Mouse (Mus musculus): ENCODE measurements around the gene Apobec4. TPM values are rescaled to one million over a fixed set of nuclear protein-coding genes. Genes with fewer than 3 reads are reported as not detected.
"Not testable (repeated sequence)": the region's sequence is repeated elsewhere in the genome, so short reads cannot be mapped to it uniquely, and the experiment has no call there.

Apobec4 gene
- polyA plus RNA-seq, 1 experiment = not detected

GRCm38 (mm10) chr1:152761791-152762190 is 11.4 kb downstream of the Apobec4 start:
- no peak overlapping the region for H3K27ac ChIP-seq (ENCODE audit: insufficient read depth, low read length)
- TF ChIP-seq POLR2A (IDR thresholded peaks at IDR 0.05; ENCODE audit: low read depth, low read length) (no peak), CTCF (IDR thresholded peaks at IDR 0.05; ENCODE audit: borderline replicate concordance, insufficient read depth, low read length) (no peak)

DNA sequence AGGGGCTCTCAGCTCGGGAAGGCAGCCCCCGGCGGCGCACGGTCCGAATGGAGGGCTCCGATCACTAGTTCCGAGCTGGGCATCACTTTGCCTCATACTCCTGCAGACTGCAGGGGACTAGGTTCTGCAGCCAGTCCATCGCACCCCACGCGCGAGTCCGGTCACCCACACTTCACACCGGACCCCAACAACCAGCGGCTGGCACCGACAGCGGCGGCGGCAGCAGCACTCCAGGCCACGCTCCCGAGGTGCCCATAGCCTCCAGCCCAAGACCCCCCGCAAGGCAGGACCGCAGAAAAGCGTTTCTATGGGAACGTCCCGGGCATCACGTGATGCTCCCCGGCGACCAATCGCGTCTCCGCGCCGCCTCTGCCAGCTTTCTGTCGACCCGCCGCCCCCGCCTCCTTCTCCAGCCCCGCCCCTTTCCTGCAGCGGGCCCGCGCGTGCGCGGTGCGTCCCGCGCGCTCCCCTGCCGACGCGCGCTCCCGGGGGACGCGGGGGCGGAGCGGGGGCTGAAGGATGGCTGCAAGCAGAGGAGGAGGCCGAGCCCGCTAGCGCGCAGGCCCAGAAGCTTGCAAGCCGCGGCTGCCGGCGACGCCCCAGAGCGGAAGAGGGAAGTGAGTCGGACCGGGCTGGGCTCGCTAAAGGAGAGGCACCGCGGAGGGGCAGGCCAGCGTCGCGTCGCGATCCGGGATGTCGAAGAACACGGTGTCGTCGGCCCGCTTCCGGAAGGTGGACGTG is 15.9 kb downstream of the Apobec4 start, which contains the start of the genes Rgl1 and Arpc5:
TSS of gene Rgl1 (minus strand) at position 320 of the 741 bp plus-strand sequence.
TSS of gene Arpc5 (plus strand) at position 511 of the 741 bp plus-strand sequence.
- TF ChIP-seq CTCF (IDR thresholded peaks at IDR 0.05; ENCODE audit: borderline replicate concordance, insufficient read depth, low read length) = no peak
- peak; percentile 98 for TF ChIP-seq POLR2A (IDR thresholded peaks at IDR 0.05; ENCODE audit: low read depth, low read length)
- H3K27ac ChIP-seq (ENCODE audit: insufficient read depth, low read length) = peak within 1 kb of the TSS; percentile 57
- peak within 1 kb of the TSS; percentile 90 for H3K4me3 ChIP-seq (ENCODE audit: insufficient read depth, low read length)
- H3K4me1 ChIP-seq (ENCODE audit: control insufficient read depth, insufficient read depth, low read length) = peaks cover 7% of the 10 kb centered on the region

More at GRCm38 (mm10) chr1:152761791-152762190, 11.4 kb downstream of the Apobec4 start:
- H3K4me3 ChIP-seq (ENCODE audit: insufficient read depth, low read length) = no peak overlapping the region
- H3K4me1 ChIP-seq (ENCODE audit: control insufficient read depth, insufficient read depth, low read length) = peaks cover 4% of the 10 kb centered on the region; the same call in 1 of the 2 replicates

GRCm38 (mm10) chr1:152766804-152767748 is 16.7 kb downstream of the Apobec4 start:
- Histone ChIP-seq H3K4me1 (ENCODE audit: control insufficient read depth, insufficient read depth, low read length) (peaks cover 7% of the 10 kb centered on the region), H3K27ac (ENCODE audit: insufficient read depth, low read length) (peak overlapping the region; percentile 57), H3K4me3 (ENCODE audit: insufficient read depth, low read length) (peak overlapping the region; percentile 90)
- TF ChIP-seq CTCF (IDR thresholded peaks at IDR 0.05; ENCODE audit: borderline replicate concordance, insufficient read depth, low read length) (no peak), POLR2A (IDR thresholded peaks at IDR 0.05; ENCODE audit: low read depth, low read length) (no peak)

DNA sequence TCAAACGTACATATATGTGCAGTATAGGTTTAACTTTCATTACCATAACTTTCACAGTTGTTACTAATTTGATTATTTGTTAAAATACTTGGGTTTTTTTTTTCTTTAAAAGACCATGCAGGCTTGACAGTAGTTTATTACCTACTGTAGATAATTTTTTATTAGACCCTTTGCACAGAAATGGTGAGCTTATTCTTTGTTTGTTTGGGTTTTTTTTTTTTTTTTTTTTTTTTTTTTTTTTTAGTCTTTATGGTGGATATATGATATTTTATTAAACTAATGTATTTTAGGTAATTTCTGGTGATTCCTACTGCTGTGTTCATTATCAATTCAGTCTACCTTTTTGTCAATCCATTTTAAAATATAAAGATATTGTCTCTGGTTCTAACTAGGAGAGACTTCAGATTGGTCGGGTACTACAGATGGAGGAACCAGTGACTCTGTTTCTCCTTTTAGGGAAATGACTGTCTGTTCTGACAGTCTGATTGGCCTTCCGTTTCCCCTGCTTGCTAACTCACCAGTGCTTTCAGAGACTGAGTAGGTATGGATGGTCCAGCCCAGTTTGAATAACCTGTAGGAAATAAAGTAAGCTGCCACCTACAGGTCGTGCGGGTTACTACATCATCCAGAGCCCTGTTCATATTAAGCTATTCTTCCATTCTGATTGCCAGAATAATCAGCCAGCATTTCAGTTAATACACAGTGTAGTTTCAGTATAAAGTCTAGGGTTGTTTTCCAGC is 17.6 kb downstream of the Apobec4 start:
- peak; percentile 58 for TF ChIP-seq POLR2A (IDR thresholded peaks at IDR 0.05; ENCODE audit: low read depth, low read length)
- no peak for TF ChIP-seq CTCF (IDR thresholded peaks at IDR 0.05; ENCODE audit: borderline replicate concordance, insufficient read depth, low read length)
- H3K4me3 ChIP-seq (ENCODE audit: insufficient read depth, low read length) = 0 out of 2 replicates have a peak overlapping the region, but pooled peaks have one; percentile 9
- peaks cover 7% of the 10 kb centered on the region for H3K4me1 ChIP-seq (ENCODE audit: control insufficient read depth, insufficient read depth, low read length)

DNA sequence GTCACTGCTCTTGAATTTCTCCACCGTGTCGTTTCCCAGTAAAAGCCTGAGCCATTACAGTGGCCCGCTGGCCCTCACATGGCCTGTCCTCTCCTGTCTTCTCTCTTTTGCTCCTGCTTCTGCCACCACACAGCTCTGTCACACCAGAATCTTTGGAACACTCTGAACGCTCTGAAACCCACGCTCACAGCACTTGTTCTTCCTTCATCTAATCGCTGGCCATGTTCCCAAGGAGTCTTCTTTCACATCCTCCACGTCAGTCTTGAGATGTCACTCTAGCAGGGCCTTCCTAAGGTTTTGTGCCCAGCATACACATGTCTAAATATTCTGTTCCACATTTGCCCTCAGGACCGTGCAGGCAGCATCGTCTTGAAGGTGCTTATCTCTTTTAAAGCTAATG is 20.7 kb downstream of the Apobec4 start:
- Histone ChIP-seq H3K4me3 (ENCODE audit: insufficient read depth, low read length) (no peak overlapping the region), H3K27ac (ENCODE audit: insufficient read depth, low read length) (no peak overlapping the region), H3K4me1 (ENCODE audit: control insufficient read depth, insufficient read depth, low read length) (peaks cover 5% of the 10 kb centered on the region)
- TF ChIP-seq POLR2A (IDR thresholded peaks at IDR 0.05; ENCODE audit: low read depth, low read length) (peak; percentile 13; the same call in 1 of the 2 replicates), CTCF (IDR thresholded peaks at IDR 0.05; ENCODE audit: borderline replicate concordance, insufficient read depth, low read length) (no peak)

More for the DNA sequence above, 17.6 kb downstream of the Apobec4 start:
- H3K27ac ChIP-seq (ENCODE audit: insufficient read depth, low read length) = no peak overlapping the region

DNA sequence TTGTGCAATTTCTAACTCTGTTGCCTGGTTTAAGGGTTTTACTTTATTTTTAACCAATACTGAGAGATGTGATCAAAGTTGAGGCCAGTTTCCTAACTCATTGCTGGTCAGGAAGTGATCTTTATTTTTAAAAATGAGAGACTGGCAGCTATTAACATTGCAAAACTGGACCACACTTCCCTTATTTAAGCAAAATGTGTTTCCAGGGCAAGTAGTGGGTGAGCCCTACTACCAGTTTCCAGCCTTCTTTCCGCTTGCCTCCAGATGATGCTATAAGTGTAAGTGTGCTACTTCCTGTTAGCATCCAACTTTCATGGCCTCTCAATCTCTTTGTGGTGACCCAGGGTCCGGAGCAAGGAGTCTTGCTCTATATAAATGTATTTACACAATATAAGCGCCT is 24.2 kb downstream of the Apobec4 start:
- H3K4me1 ChIP-seq (ENCODE audit: control insufficient read depth, insufficient read depth, low read length); H3K4me3 ChIP-seq (ENCODE audit: insufficient read depth, low read length); H3K27ac ChIP-seq (ENCODE audit: insufficient read depth, low read length): not testable (repeated sequence)

DNA sequence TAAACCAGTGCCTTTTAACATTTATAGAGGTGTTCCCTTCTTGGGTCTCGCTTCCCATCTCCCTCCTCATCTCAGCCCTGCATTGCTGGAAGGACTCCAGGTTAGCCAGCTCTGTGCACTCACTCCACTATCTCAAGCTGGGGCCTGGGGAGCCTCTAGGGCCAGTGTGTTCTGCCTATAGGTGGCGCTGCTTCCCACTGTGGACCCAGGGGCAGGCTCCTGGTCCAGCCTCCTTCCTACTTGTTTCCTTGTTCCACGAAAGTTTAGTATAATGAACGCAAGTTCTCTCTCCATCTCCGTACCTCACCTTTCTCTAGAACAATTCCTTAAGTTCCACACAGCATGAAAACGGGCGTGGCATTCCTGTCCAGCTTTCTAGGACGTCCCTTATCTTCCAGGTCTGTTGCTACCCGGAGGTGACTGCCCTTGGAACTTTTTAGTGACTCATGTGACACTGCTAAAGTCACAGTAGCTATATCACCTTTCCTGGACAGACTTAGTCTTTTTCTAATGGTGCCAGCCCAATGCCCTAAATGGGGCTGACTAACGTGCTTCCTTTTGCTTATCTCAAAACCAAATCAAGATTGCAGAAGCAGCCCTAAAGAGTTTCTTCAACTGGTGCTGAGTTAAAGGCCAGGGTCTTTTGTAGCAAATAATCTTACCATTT is 28.9 kb downstream of the Apobec4 start:
- no peak overlapping the region for H3K27ac ChIP-seq (ENCODE audit: insufficient read depth, low read length)
- no peaks in the 10 kb centered on the region for H3K4me1 ChIP-seq (ENCODE audit: control insufficient read depth, insufficient read depth, low read length)
- TF ChIP-seq POLR2A (IDR thresholded peaks at IDR 0.05; ENCODE audit: low read depth, low read length) = no peak
- peak; percentile 62 for TF ChIP-seq CTCF (IDR thresholded peaks at IDR 0.05; ENCODE audit: borderline replicate concordance, insufficient read depth, low read length)
- no peak overlapping the region for H3K4me3 ChIP-seq (ENCODE audit: insufficient read depth, low read length)

DNA sequence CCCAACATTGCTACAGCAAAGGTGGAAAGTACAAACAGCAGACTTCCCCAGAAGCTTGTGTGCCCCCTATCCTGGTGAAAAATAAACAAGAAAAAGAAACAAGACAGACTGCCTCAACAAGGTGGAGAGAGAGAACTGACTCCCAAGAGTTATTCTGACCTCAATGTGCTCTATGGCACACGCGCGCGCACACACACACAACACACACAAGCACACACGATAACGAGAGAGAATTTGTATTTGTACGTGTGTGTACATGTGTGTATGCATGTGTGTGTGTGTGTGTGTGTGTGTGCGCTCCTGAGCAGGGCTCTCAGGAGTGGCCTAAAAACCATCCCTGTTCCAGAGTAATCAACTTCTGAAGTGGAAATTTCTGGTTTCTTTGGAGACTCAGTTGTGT is 34.3 kb downstream of the Apobec4 start:
- no peaks in the 10 kb centered on the region for H3K4me1 ChIP-seq (ENCODE audit: control insufficient read depth, insufficient read depth, low read length)
- H3K27ac ChIP-seq (ENCODE audit: insufficient read depth, low read length) = no peak overlapping the region
- no peak for TF ChIP-seq POLR2A (IDR thresholded peaks at IDR 0.05; ENCODE audit: low read depth, low read length)
- no peak overlapping the region for H3K4me3 ChIP-seq (ENCODE audit: insufficient read depth, low read length)

DNA sequence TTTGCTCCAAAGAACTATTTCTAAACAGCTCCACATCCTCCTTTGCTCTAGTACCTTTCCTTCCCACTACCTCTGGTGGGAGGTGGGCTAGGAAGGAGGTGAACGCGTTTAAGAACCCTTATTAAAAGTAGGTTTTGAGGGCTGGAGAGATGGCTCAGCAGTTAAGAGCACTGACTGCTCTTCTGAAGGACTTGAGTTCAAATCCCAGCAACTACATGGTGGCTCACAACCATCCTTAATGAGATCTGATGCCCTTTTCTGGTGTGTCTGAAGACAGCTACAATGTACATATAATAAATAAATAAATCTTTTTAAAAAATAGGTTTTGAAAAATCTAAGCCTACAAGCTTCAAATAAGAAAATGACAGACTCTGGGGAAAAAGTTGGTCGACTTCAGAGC is 35.1 kb downstream of the Apobec4 start:
- not testable (repeated sequence) for H3K4me3 ChIP-seq (ENCODE audit: insufficient read depth, low read length); H3K27ac ChIP-seq (ENCODE audit: insufficient read depth, low read length); H3K4me1 ChIP-seq (ENCODE audit: control insufficient read depth, insufficient read depth, low read length)
